Mouse (Mus musculus) MEL-GATA-1-ER (cell line): Measurements from ENCODE around the gene Krt12.

ENCODE experiments used
- DNase-seq: peaks from one replicate; pipeline ENCODE4 v3.0.0-alpha.2; 2012; ENCODE audit warnings: low read depth; ENCODE audit errors: extremely low read depth

Gene Krt12

DNA sequence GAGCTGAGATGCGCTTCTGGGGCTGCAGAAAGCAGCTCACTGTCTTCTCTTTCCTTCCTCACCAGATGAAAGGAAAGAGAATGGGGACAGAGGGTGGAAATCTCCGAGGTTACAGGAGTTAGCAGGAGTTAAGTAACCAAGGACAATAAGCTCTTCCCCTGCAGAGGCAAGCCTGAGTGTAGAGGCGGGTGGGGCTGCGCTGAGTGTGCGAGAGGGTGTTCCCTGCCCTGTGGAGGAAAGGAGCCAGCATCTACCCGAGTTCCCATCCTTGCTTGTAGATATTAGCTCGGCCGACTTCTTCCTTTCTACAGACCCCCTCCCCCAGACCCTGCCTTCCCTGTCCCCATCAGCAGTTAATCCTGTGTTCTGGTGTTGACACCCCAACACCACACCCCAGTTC is 23.2 kb downstream of the Krt12 start:
- no peak for DNase-seq

DNA sequence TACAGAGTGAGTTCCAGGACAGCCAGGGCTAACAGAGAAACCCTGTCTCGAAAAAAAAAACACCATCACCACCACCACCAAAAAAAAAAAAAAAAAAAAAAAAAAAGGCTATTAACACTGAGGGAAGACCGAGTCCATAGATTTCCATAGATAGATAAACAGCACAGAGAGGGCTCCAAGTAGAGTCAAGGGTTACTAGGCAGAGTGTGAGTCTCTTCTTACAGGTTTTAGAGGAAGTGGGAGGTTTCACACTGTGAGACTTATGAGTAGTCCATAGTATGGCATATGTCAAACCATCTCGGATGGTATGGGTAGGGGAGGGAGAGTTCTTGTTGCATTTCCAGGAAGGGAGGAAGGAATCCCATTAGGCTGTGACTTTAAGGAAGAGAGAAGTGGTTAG is 24.0 kb downstream of the Krt12 start:
- peak; percentile 56 for DNase-seq

DNA sequence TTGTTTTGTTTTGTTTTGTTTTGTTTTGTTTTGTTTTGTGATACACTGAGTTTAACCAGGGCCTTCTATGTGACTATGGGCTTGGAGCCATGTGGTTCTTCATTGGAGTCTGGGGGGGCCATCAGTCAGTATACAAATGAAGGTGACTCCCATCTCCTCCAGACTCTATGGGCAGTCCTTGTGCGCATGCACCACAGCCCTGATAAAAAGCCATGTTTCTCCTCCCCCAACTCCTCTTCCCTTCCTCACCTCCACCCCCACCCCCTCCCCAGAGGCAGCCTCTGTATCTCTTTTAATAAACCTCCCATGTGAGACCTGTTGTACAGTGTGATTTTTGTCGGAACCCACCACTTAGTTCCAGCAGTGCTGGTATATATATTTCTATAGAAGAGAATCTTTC is 25.4 kb downstream of the Krt12 start:
- no peak for DNase-seq

DNA sequence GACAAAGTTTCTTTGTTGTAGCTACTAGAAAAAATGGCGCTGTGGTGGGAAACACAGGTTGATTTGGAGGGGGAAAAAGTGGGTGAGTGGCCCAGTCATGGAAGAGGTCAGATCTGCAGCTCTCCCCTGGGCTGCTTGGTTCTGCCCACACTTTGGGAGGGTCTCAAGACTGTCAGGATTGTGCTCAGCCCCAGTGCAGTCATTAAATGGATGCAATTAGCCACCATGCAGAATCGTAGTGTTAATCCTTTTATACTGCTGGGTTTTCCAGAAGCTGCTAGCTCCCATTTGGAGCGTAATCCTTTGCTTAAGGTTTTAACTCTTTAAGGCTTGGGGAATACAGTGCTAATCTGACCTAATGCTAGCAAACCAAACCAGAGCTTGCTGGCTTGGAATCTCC is 26.0 kb downstream of the Krt12 start:
- no peak for DNase-seq

DNA sequence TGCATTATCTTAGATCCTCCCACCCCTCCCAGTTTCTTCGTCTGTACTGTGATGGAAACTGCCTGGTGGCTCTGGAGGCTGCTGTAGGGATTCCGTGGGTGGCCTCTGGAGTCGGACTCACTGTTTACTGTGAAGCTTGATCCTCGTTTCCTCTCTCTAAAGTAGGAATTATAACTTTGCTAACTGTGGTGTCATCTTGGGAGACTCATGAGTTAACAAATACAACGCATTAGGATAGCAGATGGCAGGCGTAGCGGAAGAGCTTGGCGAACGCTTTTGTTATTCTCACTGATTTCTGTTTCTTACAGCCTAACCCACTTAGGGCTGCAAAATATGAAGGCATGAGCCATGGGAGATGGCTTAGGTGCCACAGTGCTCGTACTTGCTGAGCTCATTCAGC is 29.6 kb downstream of the Krt12 start:
- no peak for DNase-seq

DNA sequence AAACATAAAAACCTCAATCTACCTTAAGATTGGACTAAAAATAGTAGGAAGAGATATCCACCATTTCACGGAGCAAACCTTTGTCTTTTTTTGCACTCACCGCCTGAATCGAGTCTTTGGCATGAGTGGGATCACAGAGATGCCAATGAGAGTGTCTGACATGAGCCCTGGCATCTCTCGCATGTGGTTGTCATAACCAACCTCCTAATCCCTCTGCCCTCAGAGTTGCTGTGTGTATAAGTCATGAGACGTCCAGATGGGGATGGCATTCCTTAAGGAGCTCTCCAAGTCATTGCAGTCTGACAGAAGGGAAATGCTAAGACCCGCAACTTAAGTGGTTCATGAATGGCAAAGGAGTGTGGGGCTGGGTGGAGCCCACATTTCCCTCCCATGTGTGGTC is 30.7 kb downstream of the Krt12 start:
- no peak for DNase-seq

DNA sequence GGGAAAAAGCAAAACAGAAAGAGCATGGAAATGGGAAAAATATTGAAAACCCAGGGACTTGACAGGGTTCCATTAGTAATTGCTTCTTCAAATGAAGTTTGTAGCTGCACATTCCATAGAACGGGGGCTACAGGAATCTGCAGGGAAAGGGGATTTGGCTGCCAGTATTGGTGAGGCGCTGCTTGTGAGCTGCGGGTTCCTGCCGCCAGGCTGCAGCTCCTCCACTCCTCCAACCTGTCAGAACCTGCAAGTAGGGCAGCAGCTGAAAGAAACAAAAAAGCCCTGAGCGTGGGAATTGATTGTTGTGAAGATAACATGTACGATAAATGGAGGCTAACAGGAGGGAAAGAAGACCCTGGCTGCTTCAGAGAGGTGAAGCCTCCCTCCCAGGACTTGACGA is 31.2 kb downstream of the Krt12 start:
- DNase-seq, result no peak

DNA sequence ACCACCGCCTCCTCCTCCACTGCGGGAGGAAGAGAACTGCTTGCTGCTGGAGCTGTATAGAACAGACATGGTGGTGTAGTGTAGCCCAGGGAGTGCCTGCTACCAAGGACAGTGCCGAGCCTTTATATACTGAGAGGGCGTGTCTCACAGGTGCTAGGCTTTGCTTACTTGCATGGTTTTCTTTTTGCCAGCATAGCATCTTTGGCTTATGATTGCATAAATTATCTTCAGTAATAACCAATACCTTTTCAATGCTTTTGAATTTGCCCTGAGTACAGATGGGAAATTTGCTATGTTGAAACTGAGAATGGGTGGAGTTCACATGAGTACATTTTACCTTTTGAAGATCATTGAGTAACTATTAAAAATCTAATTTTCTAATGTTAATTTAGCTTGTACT is 32.8 kb downstream of the Krt12 start, which contains the start of gene Krt10:
Gene Krt10, minus strand, starts transcription at position 101 of the 400 bp plus-strand sequence.
- no peak for DNase-seq

DNA sequence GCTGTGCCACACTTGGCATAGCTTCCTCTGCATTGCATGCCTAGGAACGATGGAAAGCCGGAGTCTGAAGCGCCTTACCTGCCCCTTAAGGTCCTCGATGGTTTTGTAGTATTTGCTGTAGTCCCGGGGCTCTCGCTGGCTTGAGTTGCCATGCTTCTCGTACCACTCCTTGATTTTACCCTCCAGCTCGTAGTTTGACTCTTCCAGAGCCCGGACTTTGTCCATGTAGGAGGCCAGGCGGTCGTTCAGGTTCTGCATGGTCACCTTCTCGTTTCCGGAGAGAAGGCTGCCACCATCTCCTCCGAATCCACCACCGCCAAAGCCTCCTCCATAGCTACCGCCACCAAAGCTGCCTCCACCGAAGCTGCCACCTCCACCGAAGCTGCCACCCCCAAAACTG is 33.4 kb downstream of the Krt12 start:
- no peak for DNase-seq

DNA sequence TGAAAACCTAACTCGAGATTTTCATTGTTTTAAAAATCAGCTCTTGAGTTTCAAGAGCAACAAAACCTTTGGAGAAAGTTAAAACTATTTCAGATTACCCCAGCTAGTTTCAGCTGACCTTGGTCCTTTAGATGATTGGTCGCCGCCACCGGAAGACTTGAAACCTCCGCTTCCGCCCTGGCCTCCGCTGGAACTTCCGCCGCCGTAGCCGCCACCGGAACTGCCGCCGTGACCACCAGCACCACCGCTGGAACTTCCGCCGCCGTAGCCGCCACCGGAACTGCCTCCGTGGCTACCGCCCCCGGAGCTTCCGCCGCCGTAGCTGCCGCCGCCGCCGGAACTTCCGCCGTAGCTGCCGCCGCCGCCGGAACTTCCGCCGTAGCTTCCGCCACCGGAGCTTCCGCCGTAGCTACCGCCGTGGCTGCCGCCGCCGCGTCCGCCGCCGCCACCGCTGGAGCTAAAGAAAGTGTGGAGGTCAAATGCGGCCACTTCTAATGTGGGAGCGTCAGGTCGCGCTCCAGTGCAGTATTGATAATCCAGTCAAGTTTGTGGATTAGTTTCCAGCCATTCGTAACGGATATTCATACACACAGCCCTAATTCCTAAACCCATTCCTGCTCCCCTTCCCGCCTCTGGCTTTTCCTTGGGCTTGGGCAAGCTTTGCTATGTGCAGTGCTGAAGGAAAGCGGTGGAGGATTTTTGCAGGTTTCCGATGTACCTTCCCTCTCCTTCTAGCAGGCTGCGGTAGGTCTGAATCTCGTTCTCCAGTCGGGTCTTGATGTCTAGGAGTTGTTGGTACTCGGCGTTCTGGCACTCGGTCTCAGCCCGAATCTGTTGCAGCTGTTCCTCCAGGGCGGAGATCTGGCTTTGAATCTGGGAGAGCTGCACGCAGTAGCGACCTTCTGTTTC is 36.0 kb downstream of the Krt12 start:
- no peak for DNase-seq

DNA sequence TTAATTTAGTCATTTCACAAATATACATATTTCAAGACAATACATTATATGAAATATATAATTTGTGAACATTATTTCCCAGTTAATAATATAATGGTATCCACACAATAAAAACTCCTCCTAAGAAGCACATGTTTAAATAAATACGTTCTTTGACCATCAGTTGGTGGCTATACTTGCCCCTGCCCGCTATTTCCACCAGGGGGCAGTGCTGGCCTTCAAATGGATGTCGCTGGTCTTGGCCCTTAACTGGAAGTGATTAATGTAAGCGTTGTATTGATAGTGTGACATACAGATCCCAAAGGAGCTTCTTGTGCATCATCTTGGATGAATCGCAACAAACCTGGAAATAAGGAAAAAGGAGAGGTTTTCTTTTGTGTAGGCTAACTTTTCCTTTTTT is 42.5 kb downstream of the Krt12 start:
- no peak for DNase-seq

DNA sequence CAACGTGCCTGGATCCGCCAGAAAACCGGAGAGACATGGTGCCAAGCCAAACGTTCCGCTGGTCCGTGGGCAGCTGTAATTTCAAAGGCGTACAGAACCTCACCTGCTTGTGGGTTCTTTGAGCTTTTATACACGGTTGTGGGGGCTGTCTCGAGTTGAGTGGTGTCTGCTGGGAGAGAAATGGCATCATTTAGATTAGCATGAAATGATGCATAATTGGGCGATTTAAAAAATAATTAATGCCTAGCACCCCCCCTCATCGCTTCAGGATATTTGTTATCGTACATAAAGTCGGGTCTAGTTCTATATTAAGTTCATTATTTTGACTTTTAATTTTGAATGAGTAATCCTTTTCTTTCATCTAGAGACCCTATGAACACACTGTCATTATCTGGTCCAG is 47.3 kb downstream of the Krt12 start, which contains the start of gene Krt28:
Gene Krt28, minus strand, starts transcription at position 101 of the 400 bp plus-strand sequence.
- DNase-seq, result no peak

DNA sequence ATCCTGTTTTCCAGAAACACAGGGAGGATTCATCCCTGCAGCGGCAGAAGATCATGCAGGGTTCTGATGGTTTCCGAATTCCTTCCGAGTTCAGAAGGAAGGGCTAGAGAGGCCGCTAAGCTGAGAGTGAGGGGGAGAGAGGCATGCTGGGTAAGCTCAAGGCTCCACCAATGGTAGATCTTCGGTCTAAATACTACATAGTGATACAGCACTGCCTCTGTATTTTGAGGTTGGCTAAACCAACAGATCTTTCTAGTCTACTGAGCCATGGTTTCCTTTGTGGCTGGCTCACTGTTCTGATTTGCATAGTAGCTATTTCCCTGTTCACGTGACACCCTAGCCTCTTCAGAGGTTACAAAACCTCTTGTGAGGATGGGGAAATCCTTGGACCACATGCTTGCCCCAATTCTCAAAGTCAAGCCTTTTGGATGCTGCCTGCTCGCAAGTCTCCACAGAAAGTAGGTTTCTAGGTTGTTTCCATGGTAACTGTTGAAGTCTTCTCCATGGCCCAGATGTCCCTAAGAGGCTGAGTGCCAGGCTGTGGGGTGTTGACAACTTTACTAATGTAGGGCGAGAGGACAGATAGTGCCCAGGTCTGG is 52.1 kb downstream of the Krt12 start:
- no peak for DNase-seq

DNA sequence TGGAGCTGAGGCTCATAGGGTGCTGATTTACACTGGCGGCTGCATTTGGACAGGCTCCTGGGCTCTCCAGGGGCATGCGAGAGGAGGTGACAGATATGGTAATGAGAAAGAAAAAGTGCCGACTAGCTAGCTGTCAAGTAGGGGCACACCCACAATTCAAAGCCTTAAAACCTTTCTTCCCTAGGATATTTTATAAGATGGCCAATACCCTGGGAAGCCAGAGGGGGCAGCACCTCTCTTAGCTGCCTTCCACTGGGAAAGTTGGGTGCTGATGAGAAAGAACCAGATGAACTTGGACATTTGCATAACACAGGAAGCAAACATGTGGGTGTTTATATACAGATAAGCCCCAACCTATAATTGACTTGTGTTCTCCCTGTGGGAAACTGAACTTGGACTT is 52.8 kb downstream of the Krt12 start:
- no peak for DNase-seq

DNA sequence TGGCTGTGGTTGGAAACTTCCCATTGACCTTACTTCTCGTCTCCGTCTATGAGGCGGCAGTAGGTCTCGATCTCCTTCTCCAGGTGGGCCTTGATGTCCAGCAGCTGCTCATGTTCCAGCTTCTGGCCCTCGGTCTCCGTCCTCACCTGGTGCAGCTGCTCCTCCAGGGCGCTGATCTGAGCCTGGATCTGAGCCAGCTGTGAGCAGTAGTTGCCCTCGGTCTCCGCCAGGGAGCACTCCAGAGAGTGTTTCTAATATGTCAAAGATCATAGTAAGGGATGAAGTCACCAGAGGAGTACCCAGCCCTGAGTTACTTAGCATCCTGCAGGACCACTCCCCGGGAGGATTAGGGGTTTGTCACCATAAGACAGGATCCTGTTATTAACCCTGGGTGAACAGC is 55.3 kb downstream of the Krt12 start:
- DNase-seq, result no peak
